Mouse (Mus musculus): ENCODE data around the gene Myo1e. TPM values are rescaled to one million over a fixed set of nuclear protein-coding genes. Genes with fewer than 3 reads are reported as not detected.

Myo1e gene
- total RNA-seq, 2 experiments from 2014 or later, result 16.8 to 19.8 TPM

GRCm38 (mm10) chr9:70351570-70352277 lies 144.6 kb downstream of the Myo1e start:
- DNase-seq (ENCODE audit: low spot score in 2 of 2), result no peak

- DNase-seq (ENCODE audit: low spot score in 2 of 2), result no peak
Observed at GRCm38 (mm10) chr9:70356254-70356653, 149.1 kb downstream of the Myo1e start.

GRCm38 (mm10) chr9:70359402-70360131 lies 152.4 kb downstream of the Myo1e start:
- no peak for DNase-seq (ENCODE audit: low spot score in 2 of 2)

GRCm38 (mm10) chr9:70364741-70365140 lies 157.6 kb downstream of the Myo1e start:
- DNase-seq (ENCODE audit: low spot score in 2 of 2), result no peak

DNA sequence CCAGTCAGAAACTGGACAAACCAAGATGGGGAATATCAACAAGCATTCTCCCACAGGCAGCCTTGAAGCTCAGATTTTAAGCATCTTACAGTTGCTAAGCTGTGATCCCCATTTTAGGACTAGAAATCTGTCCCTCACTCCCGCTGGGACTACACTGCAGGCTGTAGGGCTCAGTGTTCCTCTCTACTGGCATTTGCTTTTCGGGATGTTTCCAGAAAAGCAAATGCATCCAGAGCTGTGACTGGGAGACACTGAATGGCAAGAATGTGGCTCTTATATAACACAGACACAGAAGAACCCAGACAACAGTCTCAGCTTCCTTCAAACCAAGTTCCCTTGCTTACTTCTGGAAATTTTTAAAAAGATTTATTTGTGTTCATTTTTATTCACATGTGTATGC lies 158.8 kb downstream of the Myo1e start:
- DNase-seq (ENCODE audit: low spot score in 2 of 2), result no peak

DNA sequence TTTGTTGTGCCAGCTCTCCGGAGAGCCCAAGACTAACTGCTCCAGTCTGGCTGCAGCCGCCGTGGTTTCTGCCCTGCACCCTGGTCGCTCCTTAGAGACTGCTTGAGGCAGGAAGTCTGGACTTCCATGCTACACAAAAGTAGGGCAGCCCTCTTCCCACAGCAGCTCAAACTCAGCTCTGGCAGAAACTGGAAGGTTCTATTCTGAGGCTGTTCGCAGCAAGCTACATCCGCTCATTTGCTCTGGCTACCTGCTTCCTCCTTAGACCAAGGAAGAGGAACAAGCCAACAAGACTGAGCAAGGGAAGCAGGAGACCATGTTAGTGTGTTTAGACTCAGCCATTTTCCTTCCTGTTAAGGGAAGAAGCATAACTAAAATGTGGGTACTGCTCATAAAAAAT lies 159.7 kb downstream of the Myo1e start:
- no peak for DNase-seq (ENCODE audit: low spot score in 2 of 2)

- no peak for DNase-seq (ENCODE audit: low spot score in 2 of 2)
Observed at GRCm38 (mm10) chr9:70371638-70372037, 164.5 kb downstream of the Myo1e start.

- no peak for DNase-seq (ENCODE audit: low spot score in 2 of 2)
Observed at GRCm38 (mm10) chr9:70379502-70380467, 172.6 kb downstream of the Myo1e start.

- no peak for DNase-seq (ENCODE audit: low spot score in 2 of 2)
Observed at GRCm38 (mm10) chr9:70382091-70382490, 174.9 kb downstream of the Myo1e start.

GRCm38 (mm10) chr9:70383750-70384149 lies 176.6 kb downstream of the Myo1e start:
- DNase-seq (ENCODE audit: low spot score in 2 of 2), result no peak

GRCm38 (mm10) chr9:70384494-70384893 lies 177.3 kb downstream of the Myo1e start:
- no peak for DNase-seq (ENCODE audit: low spot score in 2 of 2)

DNA sequence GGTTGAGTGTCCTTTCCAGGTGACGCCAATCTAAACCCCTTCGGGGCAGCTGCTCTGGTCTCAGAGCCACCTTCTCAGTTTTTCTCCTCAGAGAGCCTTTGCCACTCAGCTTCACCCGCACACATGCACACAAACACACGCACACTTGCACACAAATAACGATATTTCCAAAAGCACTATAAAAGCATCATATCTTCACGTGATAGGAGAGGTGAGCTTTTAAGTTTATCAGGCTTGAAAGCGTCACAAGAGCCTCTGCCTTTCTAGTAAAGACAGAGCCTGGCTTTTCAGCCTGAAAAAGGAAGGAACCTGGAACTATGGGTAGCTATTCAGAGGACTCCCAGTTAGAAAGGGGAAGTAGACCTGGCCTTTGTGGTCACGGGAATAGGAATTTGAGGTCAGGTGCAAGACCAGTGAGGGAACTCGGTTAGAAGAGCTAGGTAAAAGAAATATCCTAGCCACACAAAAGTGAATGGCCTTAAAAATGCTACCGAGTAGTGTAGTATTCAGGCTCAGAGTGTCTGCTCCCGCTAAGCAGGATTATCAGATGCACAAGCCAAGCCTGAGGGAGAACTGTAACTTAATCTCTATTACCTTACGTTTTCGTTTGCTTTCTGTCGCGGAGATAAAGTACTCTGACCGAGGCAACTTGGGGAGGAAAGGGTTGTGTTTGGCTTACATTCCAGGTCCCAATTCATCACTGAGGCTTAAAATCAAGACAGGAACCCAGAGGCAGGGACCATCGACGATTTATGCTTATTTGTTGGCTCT lies 178.0 kb downstream of the Myo1e start:
- DNase-seq (ENCODE audit: low spot score in 2 of 2), result no peak

GRCm38 (mm10) chr9:70387410-70388119 lies 180.4 kb downstream of the Myo1e start:
- DNase-seq (ENCODE audit: low spot score in 2 of 2), result no peak

DNA sequence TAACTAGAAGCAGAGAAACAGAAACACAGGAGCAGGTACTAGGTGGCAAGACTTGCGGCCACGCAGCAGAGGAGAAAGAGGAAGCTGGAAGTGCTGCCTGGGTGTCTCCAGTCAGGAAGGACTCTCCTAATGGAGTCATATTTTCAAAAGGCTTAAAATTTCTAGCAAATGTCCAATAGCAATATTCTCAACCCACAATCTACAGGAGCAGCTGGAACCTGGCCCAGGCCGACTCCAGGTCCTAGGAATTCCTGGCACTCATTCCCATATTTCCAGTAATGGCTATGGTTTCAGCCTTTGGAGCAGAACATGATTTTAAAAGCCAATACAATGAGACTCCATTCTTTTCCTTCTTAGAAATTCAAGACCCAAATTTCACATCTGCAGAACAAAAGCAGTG lies 182.4 kb downstream of the Myo1e start:
- DNase-seq (ENCODE audit: low spot score in 2 of 2), result no peak

DNA sequence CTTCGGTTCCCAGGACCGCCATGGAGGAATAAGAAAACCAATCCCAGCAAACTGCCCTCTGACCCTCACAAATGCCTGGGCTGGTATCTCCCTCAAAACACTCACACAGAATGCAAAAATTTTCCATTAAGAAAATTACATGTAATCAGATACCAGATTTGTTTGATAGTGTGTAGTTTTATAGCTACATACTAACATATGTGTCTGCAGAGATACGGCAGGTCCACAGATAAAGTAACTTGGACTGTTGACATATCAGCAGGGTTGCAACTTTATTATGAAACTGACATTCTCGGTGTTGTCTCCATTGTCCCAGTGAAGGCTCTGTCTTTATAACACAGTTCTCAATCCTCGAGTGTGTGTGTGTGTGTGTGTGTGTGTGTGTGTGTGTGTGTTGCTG lies 183.9 kb downstream of the Myo1e start:
- DNase-seq (ENCODE audit: low spot score in 2 of 2), result no peak

DNA sequence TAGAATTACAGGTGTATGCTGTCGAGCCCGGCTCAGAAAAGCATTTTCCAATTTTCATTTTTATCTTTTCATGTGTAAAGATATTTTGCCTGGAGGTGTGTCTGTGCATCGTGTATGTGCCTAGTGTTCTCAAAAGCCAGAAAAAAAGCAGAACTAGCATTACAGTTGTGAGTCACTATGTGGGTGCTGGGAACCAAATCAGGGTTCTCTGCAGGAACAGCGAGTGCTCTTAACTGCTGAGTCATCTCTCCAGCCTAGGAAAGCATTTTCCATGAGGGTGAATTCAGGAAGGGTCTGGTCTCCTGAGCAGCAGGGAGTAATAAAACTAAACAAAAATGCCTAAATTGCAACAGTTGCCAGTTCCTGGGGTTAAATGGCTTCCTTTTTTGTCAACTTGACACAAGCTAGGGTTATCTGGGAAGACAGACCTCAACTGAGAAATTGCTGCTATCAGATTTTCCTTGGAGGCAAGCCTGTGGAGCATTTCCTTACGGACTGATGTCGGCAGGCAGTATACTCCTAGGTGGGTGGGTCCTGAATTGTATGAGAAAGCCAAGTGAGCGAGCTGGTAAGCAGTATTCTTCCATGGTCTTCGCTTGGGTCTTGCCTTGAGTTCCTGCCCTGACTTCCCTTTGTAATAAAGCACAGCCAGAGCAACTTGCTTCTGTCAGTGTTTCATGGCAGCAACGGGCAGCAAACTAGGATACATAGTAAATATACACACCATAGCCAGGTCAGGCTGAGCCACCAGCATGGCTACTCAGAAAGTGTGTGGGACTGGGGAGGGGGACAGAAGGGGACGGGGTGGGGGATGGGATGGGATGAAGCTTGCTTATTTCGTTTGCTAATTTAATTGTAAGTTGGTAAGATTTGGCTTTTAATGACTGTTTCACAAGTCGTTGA lies 184.8 kb downstream of the Myo1e start:
- no peak for DNase-seq (ENCODE audit: low spot score in 2 of 2)

DNA sequence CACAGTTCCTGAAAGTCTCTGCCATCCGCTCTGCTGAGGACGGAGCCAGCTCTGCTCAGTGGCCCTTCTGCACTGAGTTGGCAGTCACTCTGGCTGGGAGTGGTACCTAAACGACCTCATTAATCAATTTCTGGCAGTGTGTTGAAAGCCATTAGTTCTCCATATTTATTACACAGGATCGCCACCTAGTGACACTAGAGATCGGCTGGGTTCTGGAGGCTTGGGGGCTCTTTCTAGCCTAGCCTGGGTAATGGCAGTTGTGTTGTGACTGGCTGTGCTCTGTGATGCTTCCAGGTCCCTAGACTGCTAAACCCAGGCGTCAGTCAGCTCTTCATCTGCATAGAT lies 185.4 kb downstream of the Myo1e start:
- DNase-seq (ENCODE audit: low spot score in 2 of 2), result no peak

GRCm38 (mm10) chr9:70395617-70396016 lies 188.5 kb downstream of the Myo1e start:
- no peak for DNase-seq (ENCODE audit: low spot score in 2 of 2)

DNA sequence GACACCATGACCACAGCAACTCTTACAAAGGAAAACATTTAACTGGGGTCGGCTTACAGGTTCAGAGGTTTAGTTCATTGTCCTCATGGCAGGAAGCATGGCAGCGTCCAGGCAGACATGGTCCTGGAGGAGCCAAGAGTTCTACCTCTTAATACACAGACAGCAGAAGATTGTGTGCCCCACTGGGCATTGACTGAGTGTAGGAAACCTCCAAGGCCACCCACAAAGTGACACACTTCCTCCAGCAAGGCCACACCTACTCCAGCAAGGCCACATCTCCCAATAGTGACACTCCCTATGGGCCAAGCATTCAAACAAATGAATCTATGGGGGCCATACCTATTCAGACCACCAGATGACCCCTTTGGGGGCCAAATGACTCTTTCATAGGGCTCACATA lies 188.9 kb downstream of the Myo1e start:
- no peak for DNase-seq (ENCODE audit: low spot score in 2 of 2)
